Mouse (Mus musculus) heart, postnatal 0 days (tissue): ENCODE data around the gene Dock7. TPM values are rescaled to one million over a fixed set of nuclear protein-coding genes. Genes with fewer than 3 reads are reported as not detected.

Experiments used
- ATAC-seq: fragments of 200-750 bp; cut with Nextera tagmentation; 2 replicates; pipeline ENCODE4 v1.8.0; 2017; ENCODE audit warnings: low read depth, moderate number of reproducible peaks, moderate library complexity; ENCODE audit not compliant: insufficient read depth
- DNase-seq: peaks from one replicate; pipeline ENCODE4 v3.0.0-alpha.2; 2016; ENCODE audit warnings: low spot score
- H3K27ac ChIP-seq: fragments of 300-500 bp; sonication (generic); 2 replicates; pipeline ENCODE4 v1.5.1; 2014; ENCODE audit warnings: low read depth, mild to moderate bottlenecking
- H3K27me3 ChIP-seq: fragments of 300-500 bp; sonication (generic); 2 replicates; pipeline ENCODE4 v1.6.1; 2014; ENCODE audit warnings: low read length, mixed read lengths; ENCODE audit not compliant: control insufficient read depth, insufficient read depth
- H3K36me3 ChIP-seq: fragments of 300-500 bp; sonication (generic); replicated peaks from 2 replicates; pipeline ENCODE4 v1.6.1; 2014; ENCODE audit warnings: low read length, mixed read lengths; ENCODE audit not compliant: control insufficient read depth, insufficient read depth
- H3K4me1 ChIP-seq: fragments of 300-500 bp; sonication (generic); 2 replicates; pipeline ENCODE4 v1.6.1; 2014; ENCODE audit warnings: antibody characterized with exemption; ENCODE audit not compliant: control insufficient read depth, insufficient read depth
- H3K4me2 ChIP-seq: fragments of 300-500 bp; sonication (generic); 2 replicates; pipeline ENCODE4 v1.6.1; 2014; ENCODE audit warnings: low read depth, mild to moderate bottlenecking, low read length, moderate library complexity
- H3K4me3 ChIP-seq: fragments of 300-500 bp; sonication (generic); 2 replicates; pipeline ENCODE4 v1.5.1; 2014; ENCODE audit warnings: low read depth, low read length
- H3K9ac ChIP-seq: fragments of 300-500 bp; sonication (generic); replicated peaks from 2 replicates; pipeline ENCODE4 v1.6.1; 2014; ENCODE audit warnings: low read depth, low read length, mixed read lengths
- H3K9me3 ChIP-seq: fragments of 300-500 bp; sonication (generic); replicated peaks from 2 replicates; pipeline ENCODE4 v1.6.1; 2016; ENCODE audit warnings: low read length; ENCODE audit not compliant: control insufficient read depth
- CTCF ChIP-seq: IDR thresholded peaks from 2 replicates; pipeline ENCODE4 v1.5.1; 2016; ENCODE audit warnings: antibody characterized with exemption, control low read depth, low read depth
- EP300 ChIP-seq: IDR thresholded peaks from 2 replicates; pipeline ENCODE4 v1.6.1; 2016; ENCODE audit warnings: antibody characterized with exemption, low read depth
- WGBS: fragments of 180-500 bp; shearing (Covaris S2); extraction: QIAGEN DNeasy Blood & Tissue Kit; methylation state at CpG from one replicate; pipeline ENCODE4 v1.1.7; 2014; 5-methylcytosine and 5-hydroxymethylcytosine counted together
- polyA plus RNA-seq: library from polyadenylated mRNA; unstranded; fragments of >200 nt; fragmentation: Nextera tagmentation; extraction: Ambion mirVana; gene quantifications from 2 replicates; pipeline ENCODE4 v1.2.1, GENCODE M21; 2015
- total RNA-seq: library from RNA; depleted of rRNA; stranded (reverse); fragments of >200 nt; gene quantifications from 2 replicates; pipeline ENCODE4 v1.2.3, GENCODE M21; 2014; ENCODE audit warnings: low replicate concordance

The Dock7 gene
- total and polyA plus RNA-seq, 2 experiments from 2014 or later: 10.2 to 17.4 TPM

- ATAC-seq: no peak
- WGBS: 75% methylated on average over 7 of the region's 7 CpGs
- no peaks in the 10 kb centered on the region for H3K4me1 ChIP-seq
Measured at GRCm38 (mm10) chr4:99100724-99101123, 20.0 kb downstream of the Dock7 start.

GRCm38 (mm10) chr4:99091777-99092176 lies 28.9 kb downstream of the Dock7 start:
- Histone ChIP-seq H3K4me1 (peaks cover 6% of the 10 kb centered on the region; the same call in 1 of the 2 replicates), H3K4me3 (no peak overlapping the region), H3K9me3 (no peaks in the 10 kb centered on the region), H3K27ac (no peak overlapping the region), H3K36me3 (no peaks in the 10 kb centered on the region), H3K4me2 (no peak overlapping the region), H3K9ac (no peak overlapping the region), H3K27me3 (no peaks in the 10 kb centered on the region)
- ATAC-seq (no peak), DNase-seq (no peak)
- TF ChIP-seq EP300 (no peak), CTCF (no peak)
- 89% methylated on average over 3 of the region's 3 CpGs for WGBS

More at GRCm38 (mm10) chr4:99100724-99101123, 20.0 kb downstream of the Dock7 start:
- H3K36me3 ChIP-seq: no peaks in the 10 kb centered on the region
- no peak overlapping the region for H3K4me2 ChIP-seq
- H3K4me3 ChIP-seq: no peak overlapping the region
- DNase-seq: no peak
- no peaks in the 10 kb centered on the region for H3K27me3 ChIP-seq
- no peak overlapping the region for H3K9ac ChIP-seq
- no peak overlapping the region for H3K27ac ChIP-seq
- H3K9me3 ChIP-seq: no peaks in the 10 kb centered on the region
- no peak for TF ChIP-seq CTCF
- TF ChIP-seq EP300: no peak

GRCm38 (mm10) chr4:99091151-99091701 lies 29.5 kb downstream of the Dock7 start:
- ATAC-seq (no peak), DNase-seq (no peak)
- Histone ChIP-seq H3K4me2 (no peak overlapping the region), H3K9me3 (no peaks in the 10 kb centered on the region), H3K27ac (no peak overlapping the region), H3K4me3 (no peak overlapping the region), H3K4me1 (peaks cover 6% of the 10 kb centered on the region; the same call in 1 of the 2 replicates), H3K9ac (no peak overlapping the region), H3K27me3 (no peaks in the 10 kb centered on the region), H3K36me3 (no peaks in the 10 kb centered on the region)
- TF ChIP-seq CTCF (no peak), EP300 (no peak)
- 39% methylated on average over 3 of the region's 3 CpGs for WGBS

- WGBS: 91% methylated on average over 17 of the region's 17 CpGs
Measured at GRCm38 (mm10) chr4:99087760-99088485, 32.8 kb downstream of the Dock7 start.

GRCm38 (mm10) chr4:99083862-99084261 lies 36.9 kb downstream of the Dock7 start:
- 74% methylated on average over 3 of the region's 3 CpGs for WGBS
- DNase-seq (no peak), ATAC-seq (no peak)
- H3K4me3 ChIP-seq: no peak overlapping the region
- H3K27ac ChIP-seq: no peak overlapping the region
- H3K9me3 ChIP-seq: no peaks in the 10 kb centered on the region
- 0 out of 2 replicates have a peak, but pooled peaks cover 12% of the 10 kb centered on the region for H3K36me3 ChIP-seq
- no peaks in the 10 kb centered on the region for H3K4me1 ChIP-seq
- H3K9ac ChIP-seq: no peak overlapping the region
- no peaks in the 10 kb centered on the region for H3K27me3 ChIP-seq
- no peak overlapping the region for H3K4me2 ChIP-seq
- TF ChIP-seq EP300 (no peak), CTCF (no peak)

More at GRCm38 (mm10) chr4:99087760-99088485, 32.8 kb downstream of the Dock7 start:
- Histone ChIP-seq H3K9me3 (no peaks in the 10 kb centered on the region), H3K4me2 (no peak overlapping the region), H3K4me1 (peaks cover 6% of the 10 kb centered on the region; the same call in 1 of the 2 replicates), H3K27ac (no peak overlapping the region), H3K4me3 (no peak overlapping the region), H3K27me3 (no peaks in the 10 kb centered on the region), H3K36me3 (0 out of 2 replicates have a peak, but pooled peaks cover 6% of the 10 kb centered on the region), H3K9ac (no peak overlapping the region)
- DNase-seq: no peak
- no peak for ATAC-seq
- TF ChIP-seq CTCF: no peak
- no peak for TF ChIP-seq EP300
